Mouse (Mus musculus) layer of hippocampus, adult 11-12 months (tissue): ENCODE results near the gene Gm21764.
"Not testable (repeated sequence)": the region's sequence is repeated elsewhere in the genome, so short reads cannot be mapped to it uniquely, and the experiment has no call there.

Source experiments
- DNase-seq: peaks from one replicate; pipeline ENCODE4 v3.0.0; 2022; ENCODE audit warnings: low spot score

Gm21764 gene

DNA sequence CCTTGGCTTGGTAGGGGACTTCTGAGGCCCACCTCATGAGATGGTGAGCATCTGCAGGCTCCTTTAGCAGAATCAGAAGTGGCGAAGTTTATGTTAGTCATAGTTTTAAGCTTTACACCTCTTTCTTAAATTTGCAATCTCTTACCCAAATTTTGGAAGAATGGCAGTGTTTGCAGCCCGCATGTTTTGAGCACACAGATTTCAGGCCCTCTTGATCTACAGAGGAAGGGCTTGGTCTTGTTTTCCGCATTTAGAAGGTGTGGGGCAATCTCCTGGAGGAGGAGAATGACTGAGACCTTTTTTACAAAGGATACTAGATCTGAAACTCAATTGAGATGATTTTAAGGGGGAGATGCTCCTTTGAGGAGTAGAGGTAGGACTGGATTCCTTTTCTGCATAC is at the start of gene Gm21764:
Gene Gm21764 (minus strand): TSS at position 101 of the 400 bp plus-strand sequence.
- DNase-seq, result not testable (repeated sequence)

DNA sequence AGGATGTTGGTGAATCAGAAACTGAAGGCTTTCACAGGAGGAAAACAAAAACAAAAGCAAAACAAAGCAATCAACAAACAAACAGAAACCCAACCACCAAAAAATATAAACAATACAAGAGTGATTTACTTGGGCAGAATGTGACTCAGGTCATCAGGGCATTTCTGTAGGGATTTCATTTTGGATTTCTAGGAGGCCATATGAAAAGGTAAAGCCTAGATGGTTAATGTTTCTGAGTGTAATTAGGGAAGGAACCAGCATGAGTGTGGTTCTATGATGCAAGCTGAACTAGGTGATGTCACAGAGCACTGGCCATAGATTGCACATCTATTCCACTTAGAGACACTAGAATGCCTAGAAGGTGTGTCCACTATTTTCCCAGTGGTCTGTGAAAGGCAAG is 27.2 kb upstream of the Gm21764 start, which contains the start of gene Ssty1:
Gene Ssty1 (plus strand): TSS at position 301 of the 400 bp plus-strand sequence.
- not testable (repeated sequence) for DNase-seq
